Mouse (Mus musculus): Measurements from ENCODE around the gene Mturn. TPM values are rescaled to one million over a fixed set of nuclear protein-coding genes. Genes with fewer than 3 reads are reported as not detected.

Gene Mturn
- 0.88 and 1.2 TPM in 2 replicates for polyA plus RNA-seq (2015; fragmentation: Nextera tagmentation; extraction: Ambion mirVana)

- H3K9me3 ChIP-seq (replicated peaks): no peaks in the 10 kb centered on the region
- H3K4me3 ChIP-seq (replicated peaks): peak within 1 kb of the TSS; percentile 76
- WGBS (ENCODE audit: insufficient replicate concordance): 3% methylated on average over 48 of the region's 48 CpGs
- H3K4me1 ChIP-seq (replicated peaks): peaks cover 44% of the 10 kb centered on the region
- no peaks in the 10 kb centered on the region for H3K36me3 ChIP-seq
- peak within 1 kb of the TSS; percentile 100 for H3K4me2 ChIP-seq
- ATAC-seq (ENCODE audit: low read depth) (peak; percentile 98), DNase-seq (peak; percentile 92)
- H3K9ac ChIP-seq: peak within 1 kb of the TSS; percentile 76
- peaks cover 40% of the 10 kb centered on the region for H3K27me3 ChIP-seq
- no peak within 1 kb of the TSS for H3K27ac ChIP-seq
These were observed at the start of gene Mturn for GRCm38 (mm10) chr6:54680891-54681745. Gene Mturn (plus strand): TSS chr6:54681624.

- 83% methylated on average over 3 of the region's 3 CpGs for WGBS (ENCODE audit: insufficient replicate concordance)
- DNase-seq (no peak), ATAC-seq (ENCODE audit: low read depth) (no peak)
- Histone ChIP-seq H3K9me3 (replicated peaks) (no peaks in the 10 kb centered on the region), H3K27ac (no peak overlapping the region), H3K4me2 (no peak overlapping the region), H3K9ac (no peak overlapping the region), H3K4me3 (replicated peaks) (no peak overlapping the region), H3K36me3 (no peaks in the 10 kb centered on the region), H3K27me3 (no peaks in the 10 kb centered on the region), H3K4me1 (replicated peaks) (no peaks in the 10 kb centered on the region)
These were observed 41.5 kb upstream of the Mturn start for GRCm38 (mm10) chr6:54639877-54640276.

GRCm38 (mm10) chr6:54641953-54642352 is 39.5 kb upstream of the Mturn start:
- no peaks in the 10 kb centered on the region for H3K27me3 ChIP-seq
- no peaks in the 10 kb centered on the region for H3K36me3 ChIP-seq
- no peak for DNase-seq
- no peaks in the 10 kb centered on the region for H3K9me3 ChIP-seq (replicated peaks)
- no peak for ATAC-seq (ENCODE audit: low read depth)
- no peak overlapping the region for H3K4me3 ChIP-seq (replicated peaks)
- H3K4me1 ChIP-seq (replicated peaks): no peaks in the 10 kb centered on the region
- H3K4me2 ChIP-seq: no peak overlapping the region
- 65% methylated on average over 2 of the region's 2 CpGs for WGBS (ENCODE audit: insufficient replicate concordance)
- no peak overlapping the region for H3K27ac ChIP-seq
- no peak overlapping the region for H3K9ac ChIP-seq

GRCm38 (mm10) chr6:54643181-54643580 is 38.2 kb upstream of the Mturn start:
- Histone ChIP-seq H3K9me3 (replicated peaks) (no peaks in the 10 kb centered on the region), H3K27ac (no peak overlapping the region), H3K4me1 (replicated peaks) (no peaks in the 10 kb centered on the region), H3K27me3 (no peaks in the 10 kb centered on the region), H3K9ac (no peak overlapping the region), H3K4me2 (no peak overlapping the region), H3K4me3 (replicated peaks) (no peak overlapping the region), H3K36me3 (no peaks in the 10 kb centered on the region)
- 30% methylated on average over 4 of the region's 4 CpGs for WGBS (ENCODE audit: insufficient replicate concordance)
- DNase-seq (no peak), ATAC-seq (ENCODE audit: low read depth) (peak; percentile 64)

- no peak overlapping the region for H3K27ac ChIP-seq
- H3K4me3 ChIP-seq (replicated peaks): no peak overlapping the region
These were observed 25.8 kb upstream of the Mturn start for GRCm38 (mm10) chr6:54655471-54656095.

GRCm38 (mm10) chr6:54657861-54658260 is 23.6 kb upstream of the Mturn start:
- Histone ChIP-seq H3K36me3 (no peaks in the 10 kb centered on the region), H3K27ac (no peak overlapping the region), H3K9ac (no peak overlapping the region), H3K9me3 (replicated peaks) (no peaks in the 10 kb centered on the region), H3K4me3 (replicated peaks) (no peak overlapping the region), H3K27me3 (no peaks in the 10 kb centered on the region), H3K4me2 (no peak overlapping the region), H3K4me1 (replicated peaks) (no peaks in the 10 kb centered on the region)
- WGBS (ENCODE audit: insufficient replicate concordance): 74% methylated on average over 6 of the region's 6 CpGs
- no peak for DNase-seq
- ATAC-seq (ENCODE audit: low read depth): no peak

More at GRCm38 (mm10) chr6:54655471-54656095, 25.8 kb upstream of the Mturn start:
- no peaks in the 10 kb centered on the region for H3K9me3 ChIP-seq (replicated peaks)
- 56% methylated on average over 11 of the region's 11 CpGs for WGBS (ENCODE audit: insufficient replicate concordance)
- H3K4me1 ChIP-seq (replicated peaks): no peaks in the 10 kb centered on the region
- H3K4me2 ChIP-seq: no peak overlapping the region
- no peak overlapping the region for H3K9ac ChIP-seq
- no peaks in the 10 kb centered on the region for H3K36me3 ChIP-seq
- no peaks in the 10 kb centered on the region for H3K27me3 ChIP-seq
- no peak for DNase-seq
- no peak for ATAC-seq (ENCODE audit: low read depth)

- Histone ChIP-seq H3K27me3 (no peaks in the 10 kb centered on the region), H3K9me3 (replicated peaks) (no peaks in the 10 kb centered on the region), H3K27ac (no peak overlapping the region), H3K4me1 (replicated peaks) (no peaks in the 10 kb centered on the region), H3K36me3 (no peaks in the 10 kb centered on the region), H3K9ac (no peak overlapping the region), H3K4me3 (replicated peaks) (no peak overlapping the region), H3K4me2 (no peak overlapping the region)
- no peak for DNase-seq
- ATAC-seq (ENCODE audit: low read depth): no peak
- WGBS (ENCODE audit: insufficient replicate concordance): 69% methylated on average over 6 of the region's 6 CpGs
These were observed 11.6 kb upstream of the Mturn start for GRCm38 (mm10) chr6:54669868-54670267.

GRCm38 (mm10) chr6:54672901-54673300 is 8.5 kb upstream of the Mturn start:
- Histone ChIP-seq H3K9me3 (replicated peaks) (no peaks in the 10 kb centered on the region), H3K27ac (no peak overlapping the region), H3K4me1 (replicated peaks) (no peaks in the 10 kb centered on the region), H3K36me3 (no peaks in the 10 kb centered on the region), H3K9ac (no peak overlapping the region), H3K4me3 (replicated peaks) (no peak overlapping the region), H3K27me3 (no peaks in the 10 kb centered on the region), H3K4me2 (no peak overlapping the region)
- 37% methylated on average over 5 of the region's 5 CpGs for WGBS (ENCODE audit: insufficient replicate concordance)
- DNase-seq (no peak), ATAC-seq (ENCODE audit: low read depth) (no peak)

GRCm38 (mm10) chr6:54679686-54680085 is 1.7 kb upstream of the Mturn start:
- Histone ChIP-seq H3K4me1 (replicated peaks) (peaks cover 32% of the 10 kb centered on the region), H3K27me3 (peaks cover 34% of the 10 kb centered on the region), H3K4me2 (no peak overlapping the region), H3K4me3 (replicated peaks) (no peak overlapping the region), H3K9me3 (replicated peaks) (no peaks in the 10 kb centered on the region), H3K36me3 (no peaks in the 10 kb centered on the region), H3K9ac (no peak overlapping the region), H3K27ac (no peak overlapping the region)
- DNase-seq (peak; percentile 16), ATAC-seq (ENCODE audit: low read depth) (0 out of 2 replicates have a peak, but pooled peaks have one; percentile 19)
- WGBS (ENCODE audit: insufficient replicate concordance): 43% methylated on average over 5 of the region's 5 CpGs

GRCm38 (mm10) chr6:54681746-54682428 is 463 bp downstream of the Mturn start:
- Histone ChIP-seq H3K9me3 (replicated peaks) (no peaks in the 10 kb centered on the region), H3K36me3 (no peaks in the 10 kb centered on the region), H3K27me3 (peaks cover 40% of the 10 kb centered on the region), H3K27ac (no peak overlapping the region), H3K9ac (peak overlapping the region; percentile 76), H3K4me3 (replicated peaks) (peak overlapping the region; percentile 76), H3K4me1 (replicated peaks) (peaks cover 46% of the 10 kb centered on the region), H3K4me2 (peak overlapping the region; percentile 100)
- under 1% methylated on average over 61 of the region's 61 CpGs for WGBS (ENCODE audit: insufficient replicate concordance)
- peak; percentile 52 for ATAC-seq (ENCODE audit: low read depth)
- DNase-seq: no peak

GRCm38 (mm10) chr6:54684085-54684484 is 2.7 kb downstream of the Mturn start:
- 56% methylated on average over 4 of the region's 4 CpGs for WGBS (ENCODE audit: insufficient replicate concordance)
- ATAC-seq (ENCODE audit: low read depth) (no peak), DNase-seq (no peak)
- peaks cover 46% of the 10 kb centered on the region for H3K4me1 ChIP-seq (replicated peaks)
- H3K9ac ChIP-seq: no peak overlapping the region
- no peak overlapping the region for H3K27ac ChIP-seq
- peaks cover 54% of the 10 kb centered on the region for H3K27me3 ChIP-seq
- H3K4me3 ChIP-seq (replicated peaks): no peak overlapping the region
- H3K9me3 ChIP-seq (replicated peaks): no peaks in the 10 kb centered on the region
- H3K36me3 ChIP-seq: no peaks in the 10 kb centered on the region
- no peak overlapping the region for H3K4me2 ChIP-seq
